Mouse (Mus musculus) layer of hippocampus, adult 9-10 months (tissue): ENCODE measurements at regions not wholly inside any gene's neighbourhood (a gene's known extent, or its start where the extent isn't known, plus 50 kb on each side); places are given as distances from the start of the nearest gene placed in this dataset.
A peak's percentile ranks its signal among the peaks of the same experiment; 100 is the strongest.

Source experiments
- DNase-seq: peaks from one replicate; pipeline ENCODE4 v3.0.0; 2022; ENCODE audit warnings: low spot score

GRCm38 (mm10) chr3:47866061-47866460 lies 1418.0 kb upstream of the Pabpc4l start:
- DNase-seq = no peak

GRCm38 (mm10) chr3:47863591-47863990 lies 1415.6 kb upstream of the Pabpc4l start:
- DNase-seq = peak; percentile 7

- DNase-seq = no peak
Measured at GRCm38 (mm10) chr3:47845613-47846012, 1397.6 kb upstream of the Pabpc4l start.

- DNase-seq = no peak
Measured at GRCm38 (mm10) chr3:47836541-47837240, 1388.7 kb upstream of the Pabpc4l start.

GRCm38 (mm10) chr3:47818361-47818760 lies 1370.3 kb upstream of the Pabpc4l start:
- no peak for DNase-seq

- no peak for DNase-seq
Measured at GRCm38 (mm10) chr3:47817564-47817963, 1369.5 kb upstream of the Pabpc4l start.
